Mouse (Mus musculus) bone marrow, adult 2 months (tissue): ENCODE measurements at regions not wholly inside any gene's neighbourhood (a gene's known extent, or its start where the extent isn't known, plus 50 kb on each side); places are given as distances from the start of the nearest gene placed in this dataset.

ENCODE experiments used
- CTCF ChIP-seq: fragments of 200-500 bp; IDR thresholded peaks from 2 replicates; pipeline ENCODE4 v1.5.1; 2011; ENCODE audit warnings: low read length, control low read depth; ENCODE audit not compliant: control insufficient read depth, insufficient read depth
- POLR2A ChIP-seq: fragments of 200-500 bp; IDR thresholded peaks from 2 replicates; pipeline ENCODE4 v1.6.1; 2011; ENCODE audit warnings: low read depth, mild to moderate bottlenecking, control low read depth, low read length, borderline replicate concordance; ENCODE audit not compliant: control insufficient read depth

DNA sequence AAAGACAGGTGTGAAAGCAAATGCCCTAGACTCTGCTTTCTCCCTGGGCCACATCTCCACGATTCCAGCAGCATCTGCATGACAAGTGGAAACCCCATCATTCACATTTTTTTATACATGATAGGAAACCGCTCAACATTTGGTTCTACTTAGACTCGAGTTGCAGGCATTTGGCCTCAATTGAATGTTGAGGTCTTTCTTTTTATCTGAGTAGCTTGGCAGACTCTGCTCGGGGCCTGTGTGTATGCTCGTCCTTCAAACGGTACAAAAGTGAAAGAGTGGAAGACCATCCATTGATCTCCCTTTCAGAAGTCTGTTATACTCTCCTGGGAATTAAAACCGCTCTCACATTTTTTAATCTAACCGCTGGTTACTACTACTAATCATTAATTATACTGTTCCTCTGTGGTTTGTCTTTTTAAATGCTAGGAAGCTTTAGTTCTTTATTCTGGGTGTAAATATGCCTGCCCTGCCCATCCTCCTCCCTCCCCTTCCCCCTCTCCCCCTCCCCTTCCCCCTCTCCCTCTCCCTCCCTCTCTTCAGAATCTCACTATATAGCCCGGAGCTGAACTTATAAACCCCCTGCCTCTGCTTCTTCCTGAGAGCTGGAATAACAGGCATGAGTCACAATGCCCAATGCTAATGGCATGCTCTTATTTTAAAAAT lies 75.5 kb downstream of the Dyrk2 start:
- no peak for TF ChIP-seq POLR2A
- TF ChIP-seq CTCF = no peak
